Mouse (Mus musculus) lung, adult 2 months (tissue): ENCODE measurements around the gene Tmem240.

Experiments
- CTCF ChIP-seq: fragments of 200-500 bp; IDR thresholded peaks from 2 replicates; pipeline ENCODE4 v1.5.1; 2011; ENCODE audit warnings: mild to moderate bottlenecking, low read length, control low read depth; ENCODE audit not compliant: insufficient read depth
- POLR2A ChIP-seq: fragments of 200-500 bp; IDR thresholded peaks from 2 replicates; pipeline ENCODE4 v1.6.1; 2011; ENCODE audit warnings: low read depth, mild to moderate bottlenecking, control low read depth, low read length, borderline replicate concordance; ENCODE audit errors: extremely low read depth

GRCm38 (mm10) chr4:155771706-155772105, 37.1 kb downstream of the Tmem240 start:
- no peak for TF ChIP-seq CTCF
- TF ChIP-seq POLR2A: no peak
